Mouse (Mus musculus) liver, embryonic 18 days (tissue): ENCODE measurements around the gene Car9. TPM values are rescaled to one million over a fixed set of nuclear protein-coding genes. Genes with fewer than 3 reads are reported as not detected.

Experiments
- polyA plus RNA-seq: library from polyadenylated mRNA; depleted of rRNA; stranded (reverse); fragments of >200 nt; gene quantifications from 2 replicates; pipeline ENCODE4 v1.2.3, GENCODE M21; 2012; rRNA removed

The Car9 gene
- polyA plus RNA-seq: 1.2 TPM in 2 replicates

DNA sequence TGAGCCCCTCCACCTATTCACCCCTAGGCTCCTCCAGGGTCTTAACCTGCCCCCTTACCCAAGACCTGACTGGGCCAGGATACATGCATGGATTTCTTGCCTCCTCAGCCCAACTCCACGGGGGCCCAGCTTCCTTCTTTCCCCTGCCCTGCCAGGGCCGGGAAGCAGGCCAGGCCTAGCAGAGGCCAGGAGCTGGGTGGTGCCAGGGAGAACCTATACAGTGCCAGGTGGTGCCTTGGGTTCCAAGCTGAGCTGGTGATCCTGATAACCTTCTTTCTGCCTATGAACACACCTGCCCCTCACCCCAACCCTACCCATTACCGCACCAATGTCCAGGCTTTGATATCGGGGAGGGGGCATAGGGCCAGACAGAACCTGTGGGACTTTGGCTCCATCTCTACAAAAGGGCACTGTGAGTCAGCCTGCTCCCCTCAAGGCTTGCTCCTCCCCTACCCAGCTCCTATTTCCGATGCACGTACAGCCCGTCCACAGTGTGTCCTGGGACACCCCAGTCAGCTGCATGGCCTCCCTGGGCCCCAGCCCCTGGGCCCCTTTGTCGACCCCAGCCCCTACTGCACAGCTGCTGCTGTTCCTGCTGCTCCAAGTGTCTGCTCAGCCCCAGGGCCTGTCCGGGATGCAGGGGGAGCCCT, at the start of gene Car9:
Gene Car9, plus strand, starts transcription at position 431 of the 650 bp plus-strand sequence.

GRCm38 (mm10) chr4:43483535-43484091, 23.2 kb upstream of the Car9 start, which contains the start of gene Sit1:
Sit1 (minus strand) TSS chr4:43483734.

GRCm38 (mm10) chr4:43492821-43493185, 14.0 kb upstream of the Car9 start, which contains the start of gene Ccdc107:
Ccdc107 (plus strand) TSS chr4:43492900.

GRCm38 (mm10) chr4:43499407-43500333, 7.1 kb upstream of the Car9 start, which contains the start of gene Arhgef39:
Arhgef39 (minus strand) TSS chr4:43499695.

DNA sequence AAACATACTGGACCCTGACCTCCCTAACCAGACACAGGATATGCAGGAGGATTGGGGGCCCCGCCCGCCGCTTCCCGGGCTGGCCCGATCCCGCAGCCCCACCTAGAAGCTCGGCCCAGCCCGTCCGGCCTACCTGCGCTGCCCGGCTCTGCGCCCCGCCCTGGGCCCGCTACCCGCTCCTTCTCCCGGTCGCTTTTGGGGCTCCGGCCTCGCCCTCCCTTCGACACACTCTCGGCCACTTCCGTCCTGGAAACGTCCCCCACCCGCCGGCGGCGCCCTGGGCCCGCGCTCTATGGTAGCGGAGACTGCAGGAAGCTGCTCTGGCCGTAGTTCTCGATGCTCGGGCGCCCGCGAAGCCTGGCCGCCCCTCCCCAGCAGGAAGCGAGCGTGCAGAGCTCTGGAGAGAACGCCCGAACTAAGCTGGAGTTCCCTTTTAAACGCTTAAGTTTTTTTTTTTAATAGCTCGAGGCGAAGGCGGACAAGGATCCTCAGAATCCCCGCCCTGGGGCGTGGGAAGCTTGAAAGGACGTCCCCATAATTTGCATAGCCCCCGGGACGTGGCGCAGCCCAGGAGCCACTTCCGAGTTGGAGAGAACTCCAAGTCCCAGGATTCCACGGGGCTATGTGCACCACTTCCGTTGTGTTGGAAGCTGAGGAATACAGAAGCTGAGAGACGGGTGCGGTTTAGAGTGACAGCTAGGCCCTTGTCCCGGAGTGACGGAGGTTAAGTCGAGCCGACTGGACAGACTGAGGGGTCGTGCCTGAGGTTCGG, 55.4 kb downstream of the Car9 start, which contains the start of the genes Creb3 and Tln1:
Gene Creb3, plus strand, starts transcription at position 336 of the 772 bp plus-strand sequence.
Gene Tln1, minus strand, starts transcription at position 695 of the 772 bp plus-strand sequence.

Other genes starting within 250 kb of the Car9 start
- 0.24 and 0.25 TPM in 2 replicates for gene Atp8b5, start 239.8 kb upstream of the Car9 start, polyA plus RNA-seq
- gene Rusc2, start 125.0 kb upstream of the Car9 start, polyA plus RNA-seq: 2.9 and 4.0 TPM in 2 replicates
- 0.08 and 0.11 TPM in 2 replicates for gene Fam166b, start 77.8 kb upstream of the Car9 start, polyA plus RNA-seq
- 5.2 and 5.5 TPM in 2 replicates for gene Tesk1, start 65.0 kb upstream of the Car9 start, polyA plus RNA-seq
- gene Cd72, start 52.3 kb upstream of the Car9 start, polyA plus RNA-seq: 5.9 and 7.6 TPM in 2 replicates
- 0.66 and 0.95 TPM in 2 replicates for gene Sit1, start 23.2 kb upstream of the Car9 start, polyA plus RNA-seq
- gene Ccdc107, start 14.1 kb upstream of the Car9 start, polyA plus RNA-seq: 61.8 and 73.3 TPM in 2 replicates
- gene Arhgef39, start 7.3 kb upstream of the Car9 start, polyA plus RNA-seq: 21.6 and 29.0 TPM in 2 replicates
- 7.9 and 9.7 TPM in 2 replicates for gene Tpm2, start 16.8 kb downstream of the Car9 start, polyA plus RNA-seq
- gene Creb3, start 55.4 kb downstream of the Car9 start, polyA plus RNA-seq: 18.2 and 19.5 TPM in 2 replicates
- 24.2 and 32.2 TPM in 2 replicates for gene Tln1, start 55.7 kb downstream of the Car9 start, polyA plus RNA-seq
- 13.1 and 16.8 TPM in 2 replicates for gene Rgp1, start 71.7 kb downstream of the Car9 start, polyA plus RNA-seq
- 10.0 and 13.0 TPM in 2 replicates for gene Gba2, start 71.9 kb downstream of the Car9 start, polyA plus RNA-seq
- 0.04 TPM in 1 of 2 replicates, not detected in the other for gene Msmp, start 77.5 kb downstream of the Car9 start, polyA plus RNA-seq
- gene Npr2, start 125.0 kb downstream of the Car9 start, polyA plus RNA-seq: 2.2 and 2.9 TPM in 2 replicates
- gene Spag8, start 146.6 kb downstream of the Car9 start, polyA plus RNA-seq: 0.25 and 0.35 TPM in 2 replicates
- 52.1 and 54.6 TPM in 2 replicates for gene Hint2, start 149.5 kb downstream of the Car9 start, polyA plus RNA-seq
- 0.26 and 0.30 TPM in 2 replicates for gene Tmem8b, start 162.0 kb downstream of the Car9 start, polyA plus RNA-seq
- under 0.01 and 0.03 TPM in 2 replicates for gene Fam221b, start 162.2 kb downstream of the Car9 start, polyA plus RNA-seq
- not detected in 2 replicates for gene Olfr70, start 193.8 kb downstream of the Car9 start, polyA plus RNA-seq
- gene Olfr71, start 203.3 kb downstream of the Car9 start, polyA plus RNA-seq: not detected in 2 replicates
- 0.28 and 0.39 TPM in 2 replicates for gene Hrct1, start 220.2 kb downstream of the Car9 start, polyA plus RNA-seq
- 0.07 and 0.10 TPM in 2 replicates for gene Spaar, start 223.1 kb downstream of the Car9 start, polyA plus RNA-seq